Mouse (Mus musculus) limb, embryonic 13.5 days (tissue): ENCODE results near the gene Haus5. TPM values are rescaled to one million over a fixed set of nuclear protein-coding genes. Genes with fewer than 3 reads are reported as not detected.

Experiments used
- polyA plus RNA-seq: library from polyadenylated mRNA; unstranded; fragments of >200 nt; fragmentation: Nextera tagmentation; extraction: Ambion mirVana; gene quantifications from 2 replicates; pipeline ENCODE4 v1.2.1, GENCODE M21; 2015

Haus5 gene
- polyA plus RNA-seq, 1 experiment from 2014 or later = 45.3 TPM

Other genes starting within 250 kb of the Haus5 start
- gene Hcst, start 245.1 kb downstream of the Haus5 start, polyA plus RNA-seq = 0.64 and 0.68 TPM in 2 replicates
- 1.3 and 2.0 TPM in 2 replicates for gene Nfkbid, start 243.3 kb downstream of the Haus5 start, polyA plus RNA-seq
- gene Aplp1, start 219.5 kb downstream of the Haus5 start, polyA plus RNA-seq = 38.4 and 44.2 TPM in 2 replicates
- 0.20 and 0.23 TPM in 2 replicates for gene Kirrel2, start 207.3 kb downstream of the Haus5 start, polyA plus RNA-seq
- 0.09 TPM in 2 replicates for gene Nphs1, start 206.7 kb downstream of the Haus5 start, polyA plus RNA-seq
- gene Prodh2, start 171.4 kb downstream of the Haus5 start, polyA plus RNA-seq = 0.32 TPM in 1 of 2 replicates, not detected in the other
- gene Arhgap33, start 129.9 kb downstream of the Haus5 start, polyA plus RNA-seq = 11.4 and 11.6 TPM in 2 replicates
- gene Hspb6, start 112.8 kb downstream of the Haus5 start, polyA plus RNA-seq = 15.4 and 17.5 TPM in 2 replicates
- gene Proser3, start 112.7 kb downstream of the Haus5 start, polyA plus RNA-seq = 13.9 TPM in 2 replicates
- gene Lin37, start 105.2 kb downstream of the Haus5 start, polyA plus RNA-seq = 44.2 and 48.3 TPM in 2 replicates
- 81.3 and 91.1 TPM in 2 replicates for gene U2af1l4, start 101.7 kb downstream of the Haus5 start, polyA plus RNA-seq
- gene Gm49396, start 101.7 kb downstream of the Haus5 start, polyA plus RNA-seq = 13.8 and 14.1 TPM in 2 replicates
- 134 and 141 TPM in 2 replicates for gene Psenen, start 101.4 kb downstream of the Haus5 start, polyA plus RNA-seq
- 3.2 and 4.9 TPM in 2 replicates for gene Igflr1, start 99.6 kb downstream of the Haus5 start, polyA plus RNA-seq
- 11.0 and 12.6 TPM in 2 replicates for gene Kmt2b, start 76.3 kb downstream of the Haus5 start, polyA plus RNA-seq
- 0.23 and 0.60 TPM in 2 replicates for gene Zbtb32, start 66.1 kb downstream of the Haus5 start, polyA plus RNA-seq
- gene Upk1a, start 52.1 kb downstream of the Haus5 start, polyA plus RNA-seq = 1.5 and 1.7 TPM in 2 replicates
- 766 and 797 TPM in 2 replicates for gene Cox6b1, start 38.8 kb downstream of the Haus5 start, polyA plus RNA-seq
- not detected in 2 replicates for gene Etv2, start 29.1 kb downstream of the Haus5 start, polyA plus RNA-seq
- 127 and 130 TPM in 2 replicates for gene Rbm42, start 14.7 kb downstream of the Haus5 start, polyA plus RNA-seq
- gene Pmis2, start 6.6 kb upstream of the Haus5 start, polyA plus RNA-seq = not detected in 2 replicates
- not detected in 2 replicates for gene 2200002J24Rik, start 33.9 kb upstream of the Haus5 start, polyA plus RNA-seq
- gene Atp4a, start 47.2 kb upstream of the Haus5 start, polyA plus RNA-seq = 0.09 and 0.40 TPM in 2 replicates
- gene Tmem147, start 64.5 kb upstream of the Haus5 start, polyA plus RNA-seq = 187 and 189 TPM in 2 replicates
- 0.51 and 0.71 TPM in 2 replicates for gene Gapdhs, start 78.7 kb upstream of the Haus5 start, polyA plus RNA-seq
- 1.6 and 2.2 TPM in 2 replicates for gene Sbsn, start 86.5 kb upstream of the Haus5 start, polyA plus RNA-seq
- 7.3 and 11.9 TPM in 2 replicates for gene Dmkn, start 98.8 kb upstream of the Haus5 start, polyA plus RNA-seq
- gene Krtdap, start 122.9 kb upstream of the Haus5 start, polyA plus RNA-seq = 51.5 and 65.4 TPM in 2 replicates
- not detected in 2 replicates for gene Ffar2, start 158.8 kb upstream of the Haus5 start, polyA plus RNA-seq
- not detected in 2 replicates for gene Ffar3, start 191.2 kb upstream of the Haus5 start, polyA plus RNA-seq
- not detected in 2 replicates for gene Ffar1, start 196.6 kb upstream of the Haus5 start, polyA plus RNA-seq
- 0.09 and 0.32 TPM in 2 replicates for gene Cd22, start 215.3 kb upstream of the Haus5 start, polyA plus RNA-seq
- 0.38 and 0.42 TPM in 2 replicates for gene Mag, start 249.9 kb upstream of the Haus5 start, polyA plus RNA-seq